ENCODE assay signal across 31 mouse cellular contexts in the genomic region with DNA sequence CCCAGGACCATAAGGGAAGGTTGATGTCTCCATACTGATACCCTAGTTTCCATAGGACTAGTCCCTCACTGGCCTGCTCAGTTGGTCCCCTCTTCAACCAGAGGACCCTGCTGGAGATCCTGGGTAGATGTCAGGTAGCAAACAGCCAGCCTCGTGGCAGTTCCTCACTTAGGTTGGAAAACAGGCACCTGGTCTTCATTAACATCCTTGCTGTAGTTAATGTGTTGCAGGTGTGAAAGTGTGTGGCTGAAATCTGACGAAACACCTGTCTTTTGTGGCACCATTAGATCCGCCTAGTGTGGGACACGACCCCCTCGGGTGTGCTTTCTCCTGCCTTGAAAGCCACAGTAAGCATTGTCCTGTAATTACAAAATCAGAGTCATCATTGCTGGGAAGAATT.
DNase-seq lines count a peak whose midpoint lies in the region; ATAC-seq and TF ChIP-seq lines count a peak whose summit lies in the region.
"Had no signal": no experiment of that assay in that cellular context is flagged by ENCODE, and none has a peak within 500 bp of the region (broad histone marks: within the 10 kb centered on the region; RNA-seq: fewer than 3 reads in every experiment).

No protein-coding gene starts in this region.

- WGBS in embryonic facial prominence, embryonic 10.5 days = 44% methylated on average over 5 of the region's 5 CpGs
- 11% methylated on average over 5 of the region's 5 CpGs for WGBS in limb, embryonic 11.5 days
- 69% methylated on average over 5 of the region's 5 CpGs for WGBS in hindbrain, embryonic 13.5 days

- H3K36me3 ChIP-seq in embryonic facial prominence, embryonic 10.5 days (replicated peaks) = no peaks in the 10 kb centered on the region
- H3K36me3 ChIP-seq in limb, embryonic 11.5 days (ENCODE audit: control insufficient read depth, insufficient read depth, low read length) = no peaks in the 10 kb centered on the region
- no peaks in the 10 kb centered on the region for H3K36me3 ChIP-seq in hindbrain, embryonic 13.5 days
- H3K36me3 ChIP-seq: embryonic facial prominence, embryonic 15.5 days; forebrain, embryonic 12.5 days; heart, embryonic 10.5 days; heart, embryonic 15.5 days; hindbrain, embryonic 12.5 days; kidney, embryonic 15.5 days; lung, embryonic 15.5 days; midbrain, embryonic 13.5 days had no signal

- H3K4me3 ChIP-seq in embryonic facial prominence, embryonic 10.5 days = no peak overlapping the region
- H3K4me3 ChIP-seq in limb, embryonic 11.5 days (ENCODE audit: low read depth, low read length) = no peak overlapping the region
- no peak overlapping the region for H3K4me3 ChIP-seq in hindbrain, embryonic 13.5 days
- H3K4me3 ChIP-seq: embryonic facial prominence, embryonic 15.5 days; forebrain, embryonic 12.5 days; heart, embryonic 10.5 days; heart, embryonic 15.5 days; hindbrain, embryonic 12.5 days; kidney, embryonic 15.5 days; lung, embryonic 15.5 days; midbrain, embryonic 13.5 days had no signal

- TF ChIP-seq POLR2A in brain, embryonic 14.5 days (IDR thresholded peaks at IDR 0.05; ENCODE audit: borderline replicate concordance, extremely low read depth, insufficient read depth, insufficient read length, poor library complexity, severe bottlenecking) = no peak

- no peak overlapping the region for H3K4me2 ChIP-seq in limb, embryonic 11.5 days (ENCODE audit: low read depth, severe bottlenecking)
- no peak overlapping the region for H3K4me2 ChIP-seq in hindbrain, embryonic 13.5 days
- H3K4me2 ChIP-seq: embryonic facial prominence, embryonic 15.5 days; forebrain, embryonic 12.5 days; heart, embryonic 15.5 days; hindbrain, embryonic 12.5 days; kidney, embryonic 15.5 days; liver, embryonic 11.5 days; lung, embryonic 15.5 days; midbrain, embryonic 13.5 days had no signal

- H3K9ac ChIP-seq in limb, embryonic 11.5 days (ENCODE audit: low read length) = no peak overlapping the region
- H3K9ac ChIP-seq in hindbrain, embryonic 13.5 days = no peak overlapping the region
- H3K9ac ChIP-seq: embryonic facial prominence, embryonic 15.5 days; forebrain, embryonic 12.5 days; heart, embryonic 15.5 days; hindbrain, embryonic 12.5 days; kidney, embryonic 15.5 days; lung, embryonic 15.5 days; midbrain, embryonic 13.5 days had no signal

- H3K4me1 ChIP-seq in embryonic facial prominence, embryonic 10.5 days = peaks cover 30% of the 10 kb centered on the region
- H3K4me1 ChIP-seq in limb, embryonic 11.5 days (ENCODE audit: control insufficient read depth, insufficient read depth, low read length) = peaks cover 30% of the 10 kb centered on the region
- H3K4me1 ChIP-seq in hindbrain, embryonic 13.5 days (replicated peaks) = no peaks in the 10 kb centered on the region
- H3K4me1 ChIP-seq: forebrain, embryonic 12.5 days; hindbrain, embryonic 12.5 days; midbrain, embryonic 13.5 days had no signal

- DNase-seq in heart, adult 11 months = peak; percentile 64
- no peak for DNase-seq in heart, adult 9 months (ENCODE audit: low spot score in 2 of 2)
- peak; percentile 39 for DNase-seq in brain, embryonic 14.5 days (ENCODE audit: low read depth)
- DNase-seq in embryonic facial prominence, embryonic 10.5 days (ENCODE audit: low spot score) = peak; percentile 27
- peak; percentile 77 for DNase-seq in limb, embryonic 11.5 days (ENCODE audit: low spot score)
- DNase-seq in yolk sac, embryonic 10.5 days (ENCODE audit: low spot score) = no peak
- no peak for DNase-seq in heart, postnatal 25 days (ENCODE audit: low spot score)
- DNase-seq: adrenal gland, adult 2 months; adrenal gland, postnatal 36 days; cerebellum, adult 2 months; cerebellum, postnatal 14 days; gastrocnemius, postnatal 10 days; heart, postnatal 36 days; kidney, adult 18-20 months; kidney, postnatal 25 days; left cerebral cortex, postnatal 4 days; right cerebral cortex, adult 18-20 months; thymus, adult 2 months; thymus, postnatal 36 days had no signal

- peak; percentile 60; the same call in 1 of the 2 replicates for ATAC-seq in limb, embryonic 11.5 days (ENCODE audit: insufficient number of reproducible peaks, low FRiP score, low TSS enrichment, low read depth)
- ATAC-seq in hindbrain, embryonic 13.5 days (ENCODE audit: low FRiP score) = no peak
- ATAC-seq: activated CD4-positive, CD25-positive, alpha-beta regulatory T cell, adult 4 months; inflammation-experienced regulatory T-cells, adult 6 months; midbrain, embryonic 13.5 days had no signal

- no peaks in the 10 kb centered on the region for H3K27me3 ChIP-seq in embryonic facial prominence, embryonic 10.5 days (replicated peaks; ENCODE audit: low read depth, poor library complexity, severe bottlenecking)
- no peaks in the 10 kb centered on the region for H3K27me3 ChIP-seq in limb, embryonic 11.5 days (ENCODE audit: control insufficient read depth, insufficient read depth, low read length)
- H3K27me3 ChIP-seq in hindbrain, embryonic 13.5 days = no peaks in the 10 kb centered on the region
- H3K27me3 ChIP-seq: embryonic facial prominence, embryonic 15.5 days; forebrain, embryonic 12.5 days; heart, embryonic 15.5 days; hindbrain, embryonic 12.5 days; lung, embryonic 15.5 days; midbrain, embryonic 13.5 days had no signal

- intact Hi-C loops in heart, postnatal 25 days (cut with DNase I) = loop anchor here (2.0 kb wide), 1 partner anchor 15 kb away; no protein-coding TSS in a partner anchor

- peak overlapping the region; percentile 5; the same call in 1 of the 2 replicates for H3K27ac ChIP-seq in embryonic facial prominence, embryonic 10.5 days (replicated peaks)
- H3K27ac ChIP-seq in limb, embryonic 11.5 days (replicated peaks; ENCODE audit: low read depth, low read length) = no peak overlapping the region
- H3K27ac ChIP-seq in hindbrain, embryonic 13.5 days = no peak overlapping the region
- H3K27ac ChIP-seq: embryonic facial prominence, embryonic 15.5 days; forebrain, embryonic 12.5 days; heart, embryonic 10.5 days; heart, embryonic 15.5 days; hindbrain, embryonic 12.5 days; kidney, embryonic 15.5 days; lung, embryonic 15.5 days; midbrain, embryonic 13.5 days had no signal

- H3K9me3 ChIP-seq in embryonic facial prominence, embryonic 10.5 days = no peaks in the 10 kb centered on the region
- no peaks in the 10 kb centered on the region for H3K9me3 ChIP-seq in limb, embryonic 11.5 days (ENCODE audit: control insufficient read depth, low read length)
- H3K9me3 ChIP-seq in hindbrain, embryonic 13.5 days = no peaks in the 10 kb centered on the region
- H3K9me3 ChIP-seq: embryonic facial prominence, embryonic 15.5 days; forebrain, embryonic 12.5 days; heart, embryonic 10.5 days; heart, embryonic 15.5 days; hindbrain, embryonic 12.5 days; kidney, embryonic 15.5 days; lung, embryonic 15.5 days; midbrain, embryonic 13.5 days had no signal

- TF ChIP-seq CTCF in brain, embryonic 14.5 days (IDR thresholded peaks at IDR 0.05; ENCODE audit: borderline replicate concordance, extremely low read depth, insufficient read depth, insufficient read length) = no peak

Comparison
In these comparisons a context has a peak if more than half of its experiments do, and no peak if none do; other contexts are left out.
1. DNase-seq: peak in heart, adult 11 months (single experiment), brain, embryonic 14.5 days (single experiment), embryonic facial prominence, embryonic 10.5 days (single experiment) and limb, embryonic 11.5 days (single experiment); none in heart, adult 9 months (0 of 2), yolk sac, embryonic 10.5 days (single experiment) and heart, postnatal 25 days (single experiment).